Mouse (Mus musculus): ENCODE measurements around the gene Megf11. TPM values are rescaled to one million over a fixed set of nuclear protein-coding genes. Genes with fewer than 3 reads are reported as not detected.

Megf11 gene
- polyA plus RNA-seq, 1 experiment from 2014 or later: 12.5 TPM

GRCm38 (mm10) chr9:64402141-64402540 lies 16.7 kb downstream of the Megf11 start:
- WGBS: 80% methylated on average over 8 of the region's 8 CpGs
- Histone ChIP-seq H3K4me2 (replicated peaks) (no peak overlapping the region), H3K9me3 (no peaks in the 10 kb centered on the region)

DNA sequence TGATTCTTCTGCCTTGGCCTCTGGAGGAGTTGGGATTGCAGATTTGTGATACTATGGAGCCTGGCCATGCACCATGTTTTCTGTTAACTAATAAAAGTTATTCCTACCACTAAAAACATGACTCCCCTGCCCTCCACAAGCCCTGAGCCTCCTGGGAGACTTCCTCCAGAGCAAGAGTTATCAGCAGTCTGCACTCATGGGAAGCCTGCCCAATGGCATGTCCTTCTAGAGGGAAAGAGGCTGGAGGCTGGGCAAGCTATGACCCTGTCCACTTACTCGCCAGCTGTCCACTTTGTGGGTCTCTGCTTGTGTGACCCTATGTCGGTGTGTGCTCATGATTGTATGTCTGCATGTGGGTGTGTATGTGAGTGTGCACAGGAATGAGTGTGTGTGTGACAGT lies 21.4 kb downstream of the Megf11 start:
- 90% methylated on average over 2 of the region's 2 CpGs for WGBS
- no peak overlapping the region for H3K4me3 ChIP-seq

More at GRCm38 (mm10) chr9:64402141-64402540, 16.7 kb downstream of the Megf11 start:
- H3K27ac ChIP-seq: no peak overlapping the region
- no peak for ATAC-seq (ENCODE audit: low FRiP score, low read depth)
- H3K4me1 ChIP-seq: peaks cover 12% of the 10 kb centered on the region
- no peak overlapping the region for H3K9ac ChIP-seq
- no peak overlapping the region for H3K4me3 ChIP-seq
- no peaks in the 10 kb centered on the region for H3K27me3 ChIP-seq (replicated peaks)
- H3K36me3 ChIP-seq: no peaks in the 10 kb centered on the region

GRCm38 (mm10) chr9:64407390-64407970 lies 22.1 kb downstream of the Megf11 start:
- ATAC-seq (ENCODE audit: low FRiP score, low read depth): no peak
- no peak overlapping the region for H3K4me2 ChIP-seq (replicated peaks)
- H3K9ac ChIP-seq: no peak overlapping the region
- no peak overlapping the region for H3K27ac ChIP-seq
- H3K4me1 ChIP-seq: no peaks in the 10 kb centered on the region; the same call in 1 of the 2 replicates
- H3K4me3 ChIP-seq: no peak overlapping the region
- whole genome bisulfite sequencing: 71% methylated on average over 7 of the region's 7 CpGs
- no peaks in the 10 kb centered on the region for H3K27me3 ChIP-seq (replicated peaks)
- H3K9me3 ChIP-seq: no peaks in the 10 kb centered on the region
- no peaks in the 10 kb centered on the region for H3K36me3 ChIP-seq

More for the DNA sequence above, 21.4 kb downstream of the Megf11 start:
- H3K9ac ChIP-seq: no peak overlapping the region
- H3K4me1 ChIP-seq: no peaks in the 10 kb centered on the region; the same call in 1 of the 2 replicates
- no peak overlapping the region for H3K4me2 ChIP-seq (replicated peaks)
- H3K27me3 ChIP-seq (replicated peaks): no peaks in the 10 kb centered on the region
- no peaks in the 10 kb centered on the region for H3K36me3 ChIP-seq
- no peak overlapping the region for H3K27ac ChIP-seq
- no peak for ATAC-seq (ENCODE audit: low FRiP score, low read depth)
- H3K9me3 ChIP-seq: no peaks in the 10 kb centered on the region

DNA sequence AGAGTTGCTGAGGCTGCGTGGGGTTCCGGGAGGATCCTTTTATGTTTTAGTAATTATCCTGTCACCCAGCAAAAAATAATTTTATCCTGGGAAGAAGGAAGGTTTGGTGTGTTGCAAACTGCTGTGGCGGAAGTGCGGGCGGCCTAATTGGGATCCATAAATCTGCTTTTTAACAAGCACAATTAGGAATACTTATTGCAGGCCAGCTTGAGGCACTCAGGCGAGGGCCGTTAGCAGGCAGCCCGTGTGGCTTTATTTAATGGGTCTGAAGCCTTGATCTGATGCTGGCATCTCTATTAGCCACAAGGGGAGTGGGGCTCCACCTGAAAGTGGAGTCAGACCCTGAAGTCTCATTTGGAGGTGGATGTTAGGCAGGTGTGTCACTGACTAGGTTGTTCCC lies 23.4 kb downstream of the Megf11 start:
- H3K4me1 ChIP-seq: no peaks in the 10 kb centered on the region; the same call in 1 of the 2 replicates
- no peak overlapping the region for H3K9ac ChIP-seq
- H3K4me3 ChIP-seq: no peak overlapping the region
- H3K27me3 ChIP-seq (replicated peaks): no peaks in the 10 kb centered on the region
- no peak overlapping the region for H3K27ac ChIP-seq
- no peak overlapping the region for H3K4me2 ChIP-seq (replicated peaks)
- no peaks in the 10 kb centered on the region for H3K36me3 ChIP-seq
- ATAC-seq (ENCODE audit: low FRiP score, low read depth): no peak
- 26% methylated on average over 8 of the region's 8 CpGs for WGBS
- no peaks in the 10 kb centered on the region for H3K9me3 ChIP-seq

DNA sequence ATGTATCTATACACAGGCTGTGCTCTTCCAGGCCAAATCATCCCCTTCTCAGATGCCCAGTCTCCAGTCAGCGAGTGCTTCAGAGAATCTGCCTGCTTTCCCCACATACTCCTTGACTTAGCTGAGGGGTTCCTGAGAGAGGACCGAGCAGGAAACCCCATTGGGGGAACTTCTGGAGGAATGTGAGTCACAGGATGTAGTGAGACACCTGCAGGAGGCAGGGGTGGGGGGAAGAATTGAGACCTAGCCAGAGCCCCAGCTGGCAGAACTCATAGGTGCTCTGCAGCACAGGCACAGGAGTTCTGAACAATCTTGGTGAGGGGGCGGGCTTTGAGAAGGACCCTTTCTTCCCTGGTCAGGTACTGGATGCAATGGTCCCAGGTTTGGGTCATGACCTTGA lies 35.0 kb downstream of the Megf11 start:
- no peak overlapping the region for H3K27ac ChIP-seq
- H3K9me3 ChIP-seq: no peaks in the 10 kb centered on the region
- H3K4me3 ChIP-seq: no peak overlapping the region
- H3K4me2 ChIP-seq (replicated peaks): no peak overlapping the region
- H3K27me3 ChIP-seq (replicated peaks): no peaks in the 10 kb centered on the region
- ATAC-seq (ENCODE audit: low FRiP score, low read depth): no peak
- 95% methylated on average over 3 of the region's 3 CpGs for WGBS
- no peaks in the 10 kb centered on the region for H3K36me3 ChIP-seq
- H3K9ac ChIP-seq: no peak overlapping the region
- no peaks in the 10 kb centered on the region for H3K4me1 ChIP-seq

DNA sequence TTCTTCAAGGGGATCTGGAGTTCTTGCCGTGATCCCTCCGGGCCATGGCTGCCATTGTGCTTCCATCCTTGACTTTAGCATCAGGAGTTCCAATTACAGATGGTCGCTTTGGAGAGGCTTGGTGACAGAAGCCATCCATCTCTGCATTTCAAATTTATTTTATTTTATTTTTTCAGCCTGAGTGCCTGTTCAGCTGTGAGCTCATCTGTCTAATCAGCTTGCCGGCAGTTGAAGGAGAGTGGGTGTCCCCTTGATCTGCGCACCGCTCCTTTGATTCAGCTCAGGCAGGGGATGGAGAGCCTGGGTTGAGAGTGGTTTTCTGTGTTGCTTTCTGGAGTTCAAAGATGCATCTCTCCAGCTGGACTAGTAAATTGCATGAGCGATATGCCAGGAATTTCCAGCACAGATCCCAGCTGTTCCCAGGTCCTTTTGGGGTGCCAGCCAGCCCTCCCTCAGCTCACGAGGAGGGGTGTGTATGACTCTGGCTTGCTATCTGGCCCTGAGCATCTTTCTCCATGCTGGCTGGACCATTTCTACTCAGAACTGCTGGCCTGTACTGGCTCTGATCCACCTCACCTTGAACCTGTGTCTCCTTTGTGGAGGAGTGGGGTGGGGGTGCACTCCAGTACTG lies 36.7 kb downstream of the Megf11 start:
- 81% methylated on average over 8 of the region's 8 CpGs for WGBS
- no peaks in the 10 kb centered on the region for H3K9me3 ChIP-seq
- H3K9ac ChIP-seq: no peak overlapping the region
- H3K4me3 ChIP-seq: no peak overlapping the region
- no peak overlapping the region for H3K4me2 ChIP-seq (replicated peaks)
- no peak overlapping the region for H3K27ac ChIP-seq
- H3K27me3 ChIP-seq (replicated peaks): no peaks in the 10 kb centered on the region
- no peaks in the 10 kb centered on the region for H3K36me3 ChIP-seq
- ATAC-seq (ENCODE audit: low FRiP score, low read depth): no peak
- no peaks in the 10 kb centered on the region for H3K4me1 ChIP-seq

- no peak for ATAC-seq (ENCODE audit: low FRiP score, low read depth)
- Histone ChIP-seq H3K4me3 (no peak overlapping the region), H3K4me1 (no peaks in the 10 kb centered on the region), H3K9me3 (no peaks in the 10 kb centered on the region), H3K36me3 (no peaks in the 10 kb centered on the region), H3K9ac (no peak overlapping the region), H3K27me3 (replicated peaks) (no peaks in the 10 kb centered on the region), H3K4me2 (replicated peaks) (no peak overlapping the region), H3K27ac (no peak overlapping the region)
- 93% methylated on average over 1 of the region's 1 CpGs for WGBS
These were observed 38.5 kb downstream of the Megf11 start for GRCm38 (mm10) chr9:64423912-64424311.

DNA sequence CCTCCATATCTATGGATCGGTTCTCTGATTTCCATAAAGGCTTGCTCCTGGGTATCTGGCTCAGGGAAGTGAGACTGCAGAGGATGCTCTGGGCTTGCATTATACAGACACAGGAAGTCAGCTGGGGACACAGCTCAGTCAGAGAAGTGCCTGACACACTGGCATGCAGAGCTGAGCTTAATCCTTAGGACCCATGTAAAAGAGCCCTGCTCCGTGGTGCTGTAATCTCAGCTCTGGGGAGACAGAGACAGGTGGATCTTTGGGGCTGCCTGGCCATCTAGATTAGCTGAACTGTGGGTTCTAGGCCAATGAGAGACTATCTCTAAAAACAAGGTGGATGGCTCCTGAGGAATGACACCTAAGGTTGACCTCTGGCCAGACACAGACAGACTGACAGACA lies 50.7 kb downstream of the Megf11 start:
- no peak for ATAC-seq (ENCODE audit: low FRiP score, low read depth)
- no peaks in the 10 kb centered on the region for H3K9me3 ChIP-seq
- H3K9ac ChIP-seq: no peak overlapping the region
- no peaks in the 10 kb centered on the region for H3K36me3 ChIP-seq
- WGBS: 74% methylated on average over 2 of the region's 2 CpGs
- no peaks in the 10 kb centered on the region for H3K27me3 ChIP-seq (replicated peaks)
- H3K27ac ChIP-seq: no peak overlapping the region
- no peak overlapping the region for H3K4me2 ChIP-seq (replicated peaks)
- no peak overlapping the region for H3K4me3 ChIP-seq
- no peaks in the 10 kb centered on the region for H3K4me1 ChIP-seq

- Histone ChIP-seq H3K4me1 (no peaks in the 10 kb centered on the region), H3K9me3 (no peaks in the 10 kb centered on the region), H3K27ac (no peak overlapping the region), H3K27me3 (replicated peaks) (no peaks in the 10 kb centered on the region; the same call in 1 of the 2 replicates), H3K36me3 (no peaks in the 10 kb centered on the region), H3K9ac (no peak overlapping the region), H3K4me2 (replicated peaks) (no peak overlapping the region), H3K4me3 (no peak overlapping the region)
- 80% methylated on average over 7 of the region's 7 CpGs for WGBS
- ATAC-seq (ENCODE audit: low FRiP score, low read depth): no peak
These were observed 54.7 kb downstream of the Megf11 start for GRCm38 (mm10) chr9:64440101-64440500.

GRCm38 (mm10) chr9:64445981-64446380 lies 60.6 kb downstream of the Megf11 start:
- Histone ChIP-seq H3K27ac (no peak overlapping the region), H3K4me3 (no peak overlapping the region), H3K27me3 (replicated peaks) (no peaks in the 10 kb centered on the region; the same call in 1 of the 2 replicates), H3K4me2 (replicated peaks) (no peak overlapping the region), H3K9me3 (no peaks in the 10 kb centered on the region), H3K9ac (no peak overlapping the region), H3K36me3 (no peaks in the 10 kb centered on the region), H3K4me1 (peaks cover 22% of the 10 kb centered on the region)
- ATAC-seq (ENCODE audit: low FRiP score, low read depth): no peak
- 63% methylated on average over 1 of the region's 1 CpGs for WGBS

GRCm38 (mm10) chr9:64447070-64447469 lies 61.6 kb downstream of the Megf11 start:
- 35% methylated on average over 6 of the region's 6 CpGs for WGBS
- H3K27me3 ChIP-seq (replicated peaks): no peaks in the 10 kb centered on the region; the same call in 1 of the 2 replicates
- no peaks in the 10 kb centered on the region for H3K36me3 ChIP-seq
- H3K9me3 ChIP-seq: no peaks in the 10 kb centered on the region
- no peak overlapping the region for H3K9ac ChIP-seq
- H3K4me1 ChIP-seq: peaks cover 22% of the 10 kb centered on the region
- no peak overlapping the region for H3K27ac ChIP-seq
- H3K4me2 ChIP-seq (replicated peaks): 0 out of 2 replicates have a peak overlapping the region, but pooled peaks have one; percentile 5
- peak; percentile 61 for ATAC-seq (ENCODE audit: low FRiP score, low read depth)
- no peak overlapping the region for H3K4me3 ChIP-seq

DNA sequence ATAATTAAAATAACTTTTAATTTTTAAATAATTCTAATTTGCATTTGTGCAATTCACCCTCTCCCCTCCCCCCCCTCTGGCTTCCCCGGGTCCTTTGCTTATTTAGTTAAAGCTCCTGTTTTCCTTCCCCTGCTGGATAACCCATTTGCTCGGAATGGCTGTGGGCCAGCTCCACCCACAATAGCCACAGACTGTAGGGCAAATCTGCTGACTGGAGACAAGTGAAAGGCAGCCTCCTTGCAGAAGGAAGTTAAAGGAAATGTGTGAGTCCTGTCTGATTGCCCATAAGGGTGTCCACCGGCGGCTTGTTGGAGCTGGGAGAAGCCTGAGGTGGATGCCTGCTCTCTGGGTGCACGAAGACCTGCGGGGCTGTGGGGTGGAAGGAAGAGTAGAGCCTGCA lies 62.1 kb downstream of the Megf11 start:
- H3K4me1 ChIP-seq: peaks cover 22% of the 10 kb centered on the region
- H3K27me3 ChIP-seq (replicated peaks): no peaks in the 10 kb centered on the region; the same call in 1 of the 2 replicates
- no peaks in the 10 kb centered on the region for H3K9me3 ChIP-seq
- ATAC-seq (ENCODE audit: low FRiP score, low read depth): no peak
- no peak overlapping the region for H3K9ac ChIP-seq
- H3K27ac ChIP-seq: no peak overlapping the region
- no peak overlapping the region for H3K4me3 ChIP-seq
- no peaks in the 10 kb centered on the region for H3K36me3 ChIP-seq
- 49% methylated on average over 6 of the region's 6 CpGs for whole genome bisulfite sequencing
- H3K4me2 ChIP-seq (replicated peaks): 0 out of 2 replicates have a peak overlapping the region, but pooled peaks have one; percentile 5

- H3K27me3 ChIP-seq (replicated peaks): no peaks in the 10 kb centered on the region
- no peak overlapping the region for H3K4me3 ChIP-seq
- H3K27ac ChIP-seq: no peak overlapping the region
- ATAC-seq (ENCODE audit: low FRiP score, low read depth): no peak
- H3K4me1 ChIP-seq: peaks cover 9% of the 10 kb centered on the region
- no peak overlapping the region for H3K4me2 ChIP-seq (replicated peaks)
- no peaks in the 10 kb centered on the region for H3K36me3 ChIP-seq
- no peak overlapping the region for H3K9ac ChIP-seq
- H3K9me3 ChIP-seq: no peaks in the 10 kb centered on the region
- WGBS: 86% methylated on average over 5 of the region's 5 CpGs
These were observed 67.3 kb downstream of the Megf11 start for GRCm38 (mm10) chr9:64452769-64453168.

Measured in neural tube, embryonic 12.5 days (tissue).